Mouse (Mus musculus): ENCODE results near the gene Ube2t. TPM values are rescaled to one million over a fixed set of nuclear protein-coding genes. Genes with fewer than 3 reads are reported as not detected.

Ube2t gene
- polyA plus RNA-seq (2014; fragmentation: Illumina TruSeq; extraction: RNeasy Lipid Tissue Mini Kit (QIAGEN cat#74804); ENCODE audit: low read depth, low replicate concordance), result 0.95 TPM

GRCm38 (mm10) chr1:134962053-134962803 is at the start of gene Ube2t:
TSS of gene Ube2t (plus strand) at chr1:134962565.

GRCm38 (mm10) chr1:134955637-134956176 is 6.7 kb upstream of the Ube2t start, which contains the start of gene Ppp1r12b:
TSS of gene Ppp1r12b (minus strand) at chr1:134955942.

Other genes with a start within 250 kb of the Ube2t start
- gene Ppp1r12b, start 6.6 kb upstream of the Ube2t start, polyA plus RNA-seq (2014; fragmentation: Illumina TruSeq; extraction: RNeasy Lipid Tissue Mini Kit (QIAGEN cat#74804); ENCODE audit: low read depth, low replicate concordance), result 1.4 TPM
- gene Lgr6, start 142.7 kb downstream of the Ube2t start, polyA plus RNA-seq (2014; fragmentation: Illumina TruSeq; extraction: RNeasy Lipid Tissue Mini Kit (QIAGEN cat#74804); ENCODE audit: low read depth, low replicate concordance), result not detected
- 0.11 TPM for gene Ptpn7, start 170.1 kb downstream of the Ube2t start, polyA plus RNA-seq (2014; fragmentation: Illumina TruSeq; extraction: RNeasy Lipid Tissue Mini Kit (QIAGEN cat#74804); ENCODE audit: low read depth, low replicate concordance)
- gene Arl8a, start 184.3 kb downstream of the Ube2t start, polyA plus RNA-seq (2014; fragmentation: Illumina TruSeq; extraction: RNeasy Lipid Tissue Mini Kit (QIAGEN cat#74804); ENCODE audit: low read depth, low replicate concordance), result 10.5 TPM
- not detected for gene Gpr37l1, start 205.1 kb downstream of the Ube2t start, polyA plus RNA-seq (2014; fragmentation: Illumina TruSeq; extraction: RNeasy Lipid Tissue Mini Kit (QIAGEN cat#74804); ENCODE audit: low read depth, low replicate concordance)

All from liver, adult 10 weeks (tissue).